In genomic region chr10:10094113-10094512, GRCm38 (mm10) we compare ENCODE assay signal across 25 mouse cellular contexts.
"Had no signal": no experiment of that assay in that cellular context is flagged by ENCODE, and none has a peak within 500 bp of the region (broad histone marks: within the 10 kb centered on the region; RNA-seq: fewer than 3 reads in every experiment).

No protein-coding gene starts in this region.

- H3K27me3 ChIP-seq: heart, embryonic 13.5 days; heart, embryonic 15.5 days; intestine, embryonic 15.5 days; limb, embryonic 12.5 days; liver, embryonic 13.5 days; liver, embryonic 15.5 days had no signal

- ATAC-seq: hindbrain, embryonic 16.5 days; inflammation-experienced regulatory T-cells, adult 6 months; intestine, embryonic 15.5 days; intestine, postnatal 0 days had no signal

- H3K4me2 ChIP-seq: heart, embryonic 11.5 days; heart, embryonic 13.5 days; heart, embryonic 15.5 days; hindbrain, embryonic 14.5 days; intestine, embryonic 15.5 days; limb, embryonic 12.5 days; liver, embryonic 11.5 days; liver, embryonic 13.5 days; liver, embryonic 15.5 days had no signal

- DNase-seq: gastrocnemius, postnatal 14 days; gastrocnemius, postnatal 36 days; heart, adult 11 months; heart, adult 2 months; heart, postnatal 14 days; heart, postnatal 36 days; kidney, adult 18-20 months; kidney, adult 8-10 months; kidney, postnatal 10 days; kidney, postnatal 25 days; kidney, postnatal 4 days; liver; liver, embryonic 13.5 days had no signal

- H3K4me1 ChIP-seq: heart, embryonic 13.5 days; heart, embryonic 15.5 days; intestine, embryonic 15.5 days; limb, embryonic 10.5 days; limb, embryonic 12.5 days; liver, embryonic 13.5 days; liver, embryonic 15.5 days had no signal

- H3K36me3 ChIP-seq: heart, embryonic 13.5 days; heart, embryonic 15.5 days; intestine, embryonic 15.5 days; limb, embryonic 10.5 days; limb, embryonic 12.5 days; liver, embryonic 13.5 days; liver, embryonic 15.5 days had no signal

- H3K4me3 ChIP-seq: heart, adult 2 months; heart, embryonic 13.5 days; heart, embryonic 15.5 days; intestine, embryonic 15.5 days; limb, embryonic 10.5 days; limb, embryonic 12.5 days; liver, embryonic 13.5 days; liver, embryonic 15.5 days had no signal

- H3K27ac ChIP-seq: heart, adult 2 months; heart, embryonic 13.5 days; heart, embryonic 15.5 days; hindbrain, embryonic 14.5 days; intestine, embryonic 15.5 days; limb, embryonic 10.5 days; limb, embryonic 12.5 days; liver, embryonic 13.5 days; liver, embryonic 15.5 days had no signal

- H3K9me3 ChIP-seq: heart, embryonic 13.5 days; heart, embryonic 15.5 days; intestine, embryonic 15.5 days; limb, embryonic 10.5 days; limb, embryonic 12.5 days; liver, embryonic 13.5 days; liver, embryonic 15.5 days had no signal

- H3K9ac ChIP-seq: heart, embryonic 13.5 days; heart, embryonic 15.5 days; hindbrain, embryonic 14.5 days; intestine, embryonic 15.5 days; limb, embryonic 12.5 days; liver, embryonic 13.5 days; liver, embryonic 15.5 days had no signal
